Comparison of ENCODE assay signal across 34 mouse cellular contexts in the genomic region with DNA sequence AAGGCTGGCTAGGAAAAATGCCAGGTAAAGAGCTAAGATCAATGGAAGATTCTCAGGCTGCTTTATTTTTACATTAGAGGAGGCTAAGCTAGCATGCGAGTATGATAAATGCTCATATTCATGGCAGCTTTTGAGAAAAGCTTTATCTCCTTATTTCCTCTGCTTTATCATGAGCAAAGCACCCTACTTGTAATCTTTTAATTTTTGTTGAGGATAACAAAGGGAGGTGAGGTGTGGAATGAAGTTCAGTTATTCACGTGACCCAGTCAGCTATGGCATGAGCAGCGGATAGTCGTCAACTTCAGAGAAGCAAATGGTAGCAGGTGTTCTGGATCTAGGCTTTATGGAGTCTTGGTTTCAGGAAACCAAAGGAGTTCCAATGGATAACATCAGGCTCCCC.
"Had no signal": no experiment of that assay in that cellular context is flagged by ENCODE, and none has a peak within 500 bp of the region (broad histone marks: within the 10 kb centered on the region; RNA-seq: fewer than 3 reads in every experiment).

No protein-coding gene starts in this region.

- H3K4me3 ChIP-seq: heart, embryonic 10.5 days; heart, embryonic 12.5 days; heart, embryonic 13.5 days; heart, embryonic 15.5 days; hindbrain, embryonic 10.5 days; hindbrain, embryonic 12.5 days; hindbrain, embryonic 13.5 days; hindbrain, embryonic 15.5 days; intestine, embryonic 15.5 days; kidney, embryonic 15.5 days; layer of hippocampus, adult 2 months had no signal

- H3K27ac ChIP-seq: heart, embryonic 10.5 days; heart, embryonic 13.5 days; heart, embryonic 15.5 days; hindbrain, embryonic 10.5 days; hindbrain, embryonic 12.5 days; hindbrain, embryonic 13.5 days; hindbrain, embryonic 14.5 days; hindbrain, embryonic 15.5 days; hindbrain, postnatal 0 days; intestine, embryonic 15.5 days; kidney, embryonic 15.5 days; kidney, postnatal 0 days; layer of hippocampus, adult 2 months had no signal

- H3K27me3 ChIP-seq: heart, embryonic 12.5 days; heart, embryonic 13.5 days; heart, embryonic 15.5 days; hindbrain, embryonic 12.5 days; hindbrain, embryonic 13.5 days; hindbrain, embryonic 15.5 days; intestine, embryonic 15.5 days; kidney, embryonic 15.5 days had no signal

- H3K4me2 ChIP-seq: heart, embryonic 11.5 days; heart, embryonic 12.5 days; heart, embryonic 13.5 days; heart, embryonic 15.5 days; hindbrain, embryonic 12.5 days; hindbrain, embryonic 13.5 days; hindbrain, embryonic 14.5 days; hindbrain, embryonic 15.5 days; intestine, embryonic 15.5 days; kidney, embryonic 15.5 days had no signal

- ATAC-seq: hindbrain, embryonic 16.5 days; hindbrain, postnatal 0 days; inflammation-experienced regulatory T-cells, adult 6 months; intestine, embryonic 15.5 days; intestine, embryonic 16.5 days; intestine, postnatal 0 days had no signal

- H3K9me3 ChIP-seq: heart, embryonic 10.5 days; heart, embryonic 12.5 days; heart, embryonic 13.5 days; heart, embryonic 15.5 days; hindbrain, embryonic 10.5 days; hindbrain, embryonic 12.5 days; hindbrain, embryonic 13.5 days; hindbrain, embryonic 15.5 days; intestine, embryonic 15.5 days; kidney, embryonic 15.5 days had no signal

- DNase-seq: heart, postnatal 10 days; heart, postnatal 14 days; heart, postnatal 36 days; heart, postnatal 4 days; kidney, adult 11 months; kidney, adult 18-20 months; kidney, adult 2 months; kidney, adult 8-10 months; kidney, postnatal 10 days; kidney, postnatal 14 days; kidney, postnatal 25 days; kidney, postnatal 36 days; kidney, postnatal 4 days; layer of hippocampus, adult 9-11 months; layer of hippocampus, postnatal 36 days had no signal

- H3K9ac ChIP-seq: heart, embryonic 12.5 days; heart, embryonic 13.5 days; heart, embryonic 15.5 days; hindbrain, embryonic 12.5 days; hindbrain, embryonic 13.5 days; hindbrain, embryonic 14.5 days; hindbrain, embryonic 15.5 days; intestine, embryonic 15.5 days; kidney, embryonic 15.5 days had no signal

- H3K36me3 ChIP-seq: heart, embryonic 10.5 days; heart, embryonic 12.5 days; heart, embryonic 13.5 days; heart, embryonic 15.5 days; hindbrain, embryonic 10.5 days; hindbrain, embryonic 12.5 days; hindbrain, embryonic 13.5 days; hindbrain, embryonic 15.5 days; intestine, embryonic 15.5 days; kidney, embryonic 15.5 days had no signal

- H3K4me1 ChIP-seq: hindbrain, embryonic 12.5 days; hindbrain, embryonic 13.5 days; hindbrain, embryonic 15.5 days; intestine, embryonic 15.5 days; kidney, embryonic 15.5 days had no signal
